Mouse (Mus musculus): ENCODE measurements around the gene Shc4.

Gene Shc4

DNA sequence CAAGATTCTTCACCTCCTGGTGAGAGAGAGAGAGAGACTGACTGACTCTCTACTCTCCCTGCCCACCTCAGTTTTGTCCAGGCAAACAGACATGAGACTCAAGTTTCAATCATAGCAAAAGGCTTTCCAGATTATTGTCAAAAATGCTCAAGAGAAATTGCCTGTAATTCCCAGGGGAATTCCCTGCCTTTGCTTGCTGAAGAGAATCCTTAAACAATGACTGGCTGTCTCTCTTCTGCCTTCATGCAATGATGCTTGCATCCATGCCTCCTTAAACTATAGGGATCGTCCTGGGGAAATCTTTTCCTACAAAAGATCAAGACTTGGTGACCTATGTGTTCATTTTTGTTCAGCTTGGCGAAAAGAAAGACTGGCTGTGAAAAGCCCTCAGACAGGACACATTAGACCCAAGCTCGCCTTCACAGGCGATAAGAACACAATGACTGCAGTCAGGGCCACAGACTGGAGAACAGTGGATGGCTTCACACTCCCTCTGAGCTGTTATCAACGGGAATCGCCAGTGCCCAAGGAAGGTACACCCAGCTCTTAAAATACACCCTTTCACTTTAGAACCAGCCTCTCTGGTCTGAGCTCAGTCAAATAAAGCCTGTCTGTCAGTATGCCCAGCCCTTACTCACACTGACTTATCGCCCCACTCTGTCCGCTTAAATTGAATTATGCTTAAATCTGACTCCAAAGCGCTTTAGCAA, 38.4 kb downstream of the Shc4 start:
- no peak for DNase-seq (ENCODE audit: low spot score in 2 of 2)

DNA sequence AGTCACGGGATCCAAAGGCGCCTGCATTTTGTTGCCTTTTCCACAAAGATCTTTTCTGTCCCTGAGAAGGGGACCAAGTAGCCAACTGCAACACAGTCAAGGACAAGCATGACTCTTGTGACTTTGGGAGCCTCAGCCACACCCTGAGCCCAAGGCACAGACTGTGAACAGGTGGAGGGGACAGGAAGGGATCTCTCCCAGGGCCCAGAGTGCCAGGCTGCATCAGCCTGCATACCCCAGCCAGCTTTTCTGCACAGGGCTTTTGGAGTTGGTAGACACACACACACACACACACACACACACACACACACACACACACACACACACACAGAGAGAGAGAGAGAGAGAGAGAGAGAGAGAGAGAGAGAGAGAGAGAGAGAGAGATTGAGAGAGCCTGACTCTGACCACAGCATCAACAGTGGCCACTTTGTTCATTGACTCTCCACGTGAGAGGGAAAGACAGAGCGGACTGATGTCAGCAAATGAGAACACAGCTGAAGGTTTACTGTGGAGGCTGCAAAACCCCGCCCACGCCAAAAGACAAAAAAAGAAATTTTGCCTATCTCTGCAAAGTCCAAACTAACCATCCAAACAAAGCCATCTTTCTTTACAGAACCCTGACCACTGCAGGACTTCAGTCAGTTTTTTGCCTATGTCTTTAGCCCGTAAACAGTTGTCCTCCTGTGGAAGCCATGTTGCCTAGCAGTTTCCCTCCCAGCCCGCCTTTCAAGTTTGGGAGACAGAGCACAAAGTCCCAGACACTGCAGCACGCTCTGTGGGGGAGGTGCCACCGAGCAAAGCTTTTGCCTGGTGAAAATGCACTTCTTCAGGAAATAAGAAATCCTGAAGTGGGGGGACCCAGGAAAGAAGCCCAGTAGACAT, 39.1 kb downstream of the Shc4 start:
- DNase-seq (ENCODE audit: low spot score in 2 of 2) = peak; percentile 32 to 39

DNA sequence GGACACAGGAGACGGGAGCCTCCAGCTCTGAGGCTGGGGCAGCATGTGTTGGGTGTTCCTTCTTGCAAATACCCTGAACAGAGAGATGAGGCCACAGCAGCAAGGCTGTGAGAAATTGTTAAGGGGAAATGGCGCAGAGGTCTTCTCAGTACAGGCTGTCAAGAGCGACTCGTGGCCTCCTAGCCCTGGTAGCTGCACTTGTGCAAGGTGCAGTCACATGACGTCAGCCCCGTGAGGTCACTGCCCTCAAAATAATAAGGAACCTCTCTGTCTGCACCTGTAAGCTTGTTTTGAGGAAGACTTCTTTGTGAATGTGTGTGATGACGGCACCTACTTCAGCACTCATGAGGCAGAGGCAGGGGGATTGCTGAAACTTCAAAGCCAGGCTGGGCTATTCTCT, 40.1 kb downstream of the Shc4 start:
- no peak for DNase-seq (ENCODE audit: low spot score in 2 of 2)

DNA sequence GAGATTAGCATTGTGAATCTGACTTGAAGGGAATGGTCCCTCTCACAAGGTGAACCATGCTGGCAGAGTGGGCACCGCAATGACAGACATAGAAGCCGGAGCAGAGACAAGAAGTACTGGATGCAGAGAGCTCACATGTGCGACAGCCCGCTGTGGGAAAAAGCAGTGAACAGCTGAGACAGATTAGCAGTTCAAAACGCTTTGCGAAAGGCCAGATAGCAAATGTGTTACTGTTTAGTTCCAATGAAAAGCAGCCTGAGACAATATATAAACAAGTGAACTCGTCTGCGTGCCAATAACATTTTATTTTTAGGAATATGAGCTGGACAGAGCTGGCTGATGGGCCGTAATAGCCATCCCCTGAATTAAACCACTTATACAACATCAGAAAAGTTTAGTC, 42.1 kb downstream of the Shc4 start:
- DNase-seq (ENCODE audit: low spot score in 2 of 2) = no peak

DNA sequence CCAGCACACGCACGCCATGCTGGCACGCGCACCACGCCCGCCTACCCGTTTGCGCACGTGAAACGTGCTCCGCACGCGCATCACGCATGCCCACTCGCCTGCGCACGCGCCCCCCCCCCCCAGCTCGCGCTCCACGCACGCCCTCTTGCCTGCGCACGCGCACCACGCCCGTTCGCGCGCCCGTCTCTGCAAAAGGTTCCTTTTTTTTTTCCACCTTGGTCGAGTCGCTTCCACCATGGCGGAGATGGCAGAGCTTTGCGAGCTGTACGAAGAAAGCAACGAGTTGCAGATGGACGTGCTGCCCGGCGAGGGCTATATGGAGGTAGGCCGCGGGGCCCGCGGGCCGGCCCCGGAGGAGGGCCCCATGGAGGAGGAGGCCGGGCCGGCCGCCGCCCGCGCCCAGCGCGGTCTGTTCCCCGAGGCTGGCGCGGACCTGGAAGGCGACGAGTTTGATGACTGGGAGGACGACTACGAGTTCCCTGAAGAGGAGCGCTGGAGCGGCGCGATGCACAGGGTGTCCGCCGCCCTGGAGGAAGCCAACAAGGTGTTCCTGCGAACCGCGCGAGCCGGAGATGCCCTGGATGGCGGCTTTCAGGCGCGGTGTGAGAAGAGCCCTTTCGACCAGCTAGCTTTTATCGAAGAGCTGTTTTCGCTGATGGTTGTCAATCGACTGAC, 50.9 kb downstream of the Shc4 start, which contains the start of gene Eid1:
TSS of gene Eid1 (plus strand) at position 139 of the 675 bp plus-strand sequence.
- DNase-seq (ENCODE audit: low spot score in 2 of 2) = peak; percentile 20 to 74

DNA sequence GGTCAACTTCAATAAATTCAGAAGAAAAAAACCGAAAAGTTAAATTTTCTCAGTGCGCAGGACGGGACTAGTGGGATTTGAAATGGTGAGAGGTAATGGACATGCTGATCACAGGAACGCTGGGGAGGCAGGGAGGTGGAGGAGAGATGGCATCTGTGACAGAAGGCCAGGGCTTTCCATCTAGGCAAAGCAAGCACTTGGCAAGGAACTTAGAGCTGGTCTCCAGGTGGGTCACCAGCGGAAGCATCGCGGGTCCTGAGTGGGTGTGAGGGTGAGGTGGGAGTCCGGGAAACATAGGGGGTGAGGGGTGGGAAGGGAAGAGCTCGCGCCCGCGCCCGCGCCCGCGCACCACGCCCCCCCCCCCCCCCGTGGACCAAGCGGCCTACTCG, 51.4 kb downstream of the Shc4 start:
- peak in 1 of 2 experiments; percentile 44 for DNase-seq (ENCODE audit: low spot score in 2 of 2)

DNA sequence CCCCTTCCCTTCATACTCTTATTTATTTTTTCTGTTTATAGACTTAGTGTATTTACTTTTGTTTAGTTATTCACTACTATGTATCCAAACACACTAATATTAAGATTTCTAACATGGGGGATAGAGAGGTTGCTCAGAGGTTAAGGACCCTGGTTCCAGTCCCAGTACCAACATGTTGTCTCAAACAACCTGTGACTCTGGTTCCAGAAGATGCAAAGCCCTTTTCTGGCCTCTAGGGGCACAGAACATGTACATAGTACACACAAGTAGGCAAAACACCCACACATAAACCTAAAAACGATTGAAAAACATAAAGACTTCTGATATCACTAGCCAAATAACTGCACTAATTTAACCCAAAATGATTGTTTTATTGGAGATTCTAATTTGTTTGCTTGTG, 53.1 kb downstream of the Shc4 start:
- no peak for DNase-seq (ENCODE audit: low spot score in 2 of 2)

DNA sequence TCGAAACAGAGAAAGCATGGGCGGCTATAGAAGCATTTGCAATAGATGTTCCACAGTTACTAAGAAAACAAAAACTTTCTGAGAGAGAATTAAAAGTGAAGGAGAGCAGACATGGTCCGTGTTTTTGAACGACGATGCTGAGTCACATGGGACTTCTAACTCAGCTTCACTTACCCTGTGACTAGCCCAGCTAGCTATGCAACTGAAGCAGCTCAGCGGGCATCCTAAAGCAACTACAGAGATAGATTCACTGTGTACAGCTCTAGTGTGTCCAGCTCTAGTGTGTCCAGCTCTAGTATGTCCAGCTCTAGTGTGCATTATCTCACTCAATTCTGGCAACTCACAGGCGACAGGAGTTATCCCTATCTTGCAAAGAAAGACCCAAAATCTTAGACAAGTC, 56.2 kb downstream of the Shc4 start:
- no peak for DNase-seq (ENCODE audit: low spot score in 2 of 2)

DNA sequence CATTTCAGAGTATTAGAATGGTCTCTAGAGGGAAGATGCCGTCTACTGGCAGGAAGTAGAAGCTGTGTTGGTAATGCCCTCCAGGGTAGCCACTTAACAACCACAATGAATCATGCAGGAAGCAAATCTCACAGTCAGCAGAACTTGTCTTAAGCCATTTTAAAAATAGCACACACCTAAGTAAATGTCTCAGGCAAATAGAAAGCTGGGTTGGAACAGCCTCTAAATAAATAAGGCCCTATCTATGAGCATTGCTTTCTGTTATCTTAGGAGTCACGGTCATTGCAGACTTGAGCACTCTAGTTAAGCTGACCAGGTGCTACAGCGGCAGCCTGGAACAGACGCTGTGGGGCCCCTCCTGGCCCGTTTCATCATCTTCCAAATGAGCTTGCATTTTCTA, 56.8 kb downstream of the Shc4 start:
- no peak for DNase-seq (ENCODE audit: low spot score in 2 of 2)

DNA sequence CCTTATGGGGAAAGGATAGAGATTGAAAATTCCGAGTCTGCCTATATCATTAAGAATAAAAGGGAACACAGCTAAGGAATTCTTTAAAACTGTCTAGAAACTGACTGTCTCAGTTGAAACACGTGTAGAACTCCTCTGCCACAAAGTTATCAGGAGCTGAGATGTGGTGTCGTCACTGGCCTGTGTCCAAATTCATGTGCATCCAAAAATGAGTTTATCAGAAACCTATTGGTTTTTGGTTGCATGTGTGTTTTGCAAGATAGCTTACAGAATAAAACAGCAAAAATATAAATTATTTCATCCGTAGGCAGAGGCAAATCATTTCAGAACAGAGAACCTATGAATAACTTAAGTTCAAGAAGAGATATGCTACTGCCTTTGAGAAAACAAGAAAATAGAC, 57.3 kb downstream of the Shc4 start:
- DNase-seq (ENCODE audit: low spot score in 2 of 2) = no peak

DNA sequence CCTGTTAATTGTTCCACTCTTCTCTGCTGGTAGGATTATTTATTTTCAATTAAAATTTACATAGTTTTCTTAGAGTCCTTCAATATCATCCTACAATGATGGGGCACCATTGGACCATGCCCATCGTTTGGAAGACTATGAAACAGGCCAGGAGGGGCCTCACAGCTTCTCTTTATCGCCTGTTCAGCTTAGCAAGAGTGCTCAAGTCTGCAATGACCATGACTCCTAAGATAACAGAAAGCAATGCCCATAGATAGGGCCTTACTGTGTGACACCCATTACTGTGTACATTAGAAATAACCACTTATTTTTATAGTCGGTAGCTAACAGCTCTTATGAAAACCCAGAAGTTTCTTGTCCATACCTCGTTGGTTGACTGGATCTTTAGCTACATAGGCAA, 58.0 kb downstream of the Shc4 start:
- no peak for DNase-seq (ENCODE audit: low spot score in 2 of 2)

DNA sequence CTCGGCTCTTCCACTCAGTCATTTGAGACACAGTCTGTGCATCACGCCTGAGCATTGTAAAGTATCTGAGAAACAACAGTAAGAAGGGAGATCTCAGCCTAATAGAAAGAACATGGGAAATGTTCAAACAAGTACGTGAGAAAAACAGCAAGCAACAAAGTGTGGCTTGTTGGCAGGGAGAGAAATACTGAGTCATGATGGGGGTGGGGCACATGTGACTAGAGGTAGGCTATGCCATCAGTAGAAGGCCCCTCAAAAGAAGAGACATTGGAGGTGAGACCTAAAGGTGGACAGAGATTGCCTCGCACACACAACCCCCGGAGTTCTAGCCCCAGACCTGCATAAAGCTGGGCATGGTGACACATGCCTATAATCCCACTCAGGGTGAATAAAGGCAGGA, 58.7 kb downstream of the Shc4 start:
- no peak for DNase-seq (ENCODE audit: low spot score in 2 of 2)

DNA sequence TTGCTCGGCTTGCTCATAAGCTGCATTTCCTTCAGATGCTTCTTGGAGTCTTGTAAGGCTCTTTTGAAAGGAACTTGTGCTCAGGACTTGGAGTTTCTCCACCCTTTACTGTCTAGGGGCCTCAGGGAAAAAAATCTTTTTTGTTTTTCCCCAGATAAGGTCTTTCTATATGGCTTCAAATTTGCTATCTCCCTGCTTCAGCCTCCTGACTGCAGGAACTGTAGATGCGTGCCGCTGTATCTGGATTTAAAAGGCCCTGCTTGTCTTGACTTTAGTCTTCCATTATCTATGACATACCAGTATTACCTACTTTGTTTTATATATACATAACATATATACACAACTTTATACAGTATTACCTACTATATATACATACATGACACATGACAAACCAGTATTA, 61.4 kb downstream of the Shc4 start:
- DNase-seq (ENCODE audit: low spot score in 2 of 2) = no peak

DNA sequence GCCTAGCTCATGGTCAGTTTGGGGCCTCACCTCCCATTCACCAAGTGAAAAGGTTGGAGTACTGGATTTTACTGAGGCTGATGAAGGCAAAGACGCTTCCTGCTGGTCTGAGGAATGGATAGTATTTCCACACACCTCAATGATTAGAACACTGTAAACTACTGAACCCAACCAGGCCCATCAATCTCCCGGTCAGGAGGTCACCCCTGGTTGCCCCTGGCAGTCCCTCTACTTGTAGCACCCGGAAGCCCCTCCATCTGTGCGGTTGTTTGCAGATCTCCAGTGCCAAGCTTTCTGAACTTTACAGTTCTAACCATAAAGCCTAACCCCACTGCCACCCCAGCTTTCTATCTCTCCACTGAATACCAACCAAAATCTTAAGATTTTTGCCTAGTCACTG, 62.8 kb downstream of the Shc4 start:
- no peak for DNase-seq (ENCODE audit: low spot score in 2 of 2)

DNA sequence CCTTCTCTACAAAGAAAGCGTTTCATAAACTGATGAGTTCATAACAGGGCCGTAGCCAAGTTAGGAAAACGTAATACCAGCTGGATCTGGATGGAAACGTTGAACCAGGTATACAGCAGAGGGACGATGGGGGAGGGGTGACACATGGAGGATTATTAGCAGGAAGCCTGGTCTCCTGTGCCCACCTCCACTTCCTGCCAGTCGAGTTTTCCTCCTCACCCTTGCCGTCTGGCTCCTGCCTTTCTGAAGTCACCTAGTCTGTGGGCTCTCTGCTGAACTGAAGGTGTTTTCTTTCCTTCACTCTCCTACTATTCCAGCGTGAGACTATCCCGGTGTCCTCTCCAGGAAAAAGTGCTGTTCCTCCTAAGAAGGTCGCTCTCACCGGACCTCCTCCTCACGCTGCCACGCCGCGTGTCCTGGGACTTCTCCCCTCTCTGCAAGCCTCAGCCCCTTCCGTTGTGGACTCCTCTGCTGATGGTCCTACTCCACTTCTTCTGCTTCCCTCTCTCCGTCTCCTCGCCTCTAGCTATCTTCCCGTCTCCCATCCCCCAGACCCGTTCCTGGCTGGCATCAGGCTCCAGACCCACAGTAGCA, 63.3 kb downstream of the Shc4 start:
- no peak for DNase-seq (ENCODE audit: low spot score in 2 of 2)

DNA sequence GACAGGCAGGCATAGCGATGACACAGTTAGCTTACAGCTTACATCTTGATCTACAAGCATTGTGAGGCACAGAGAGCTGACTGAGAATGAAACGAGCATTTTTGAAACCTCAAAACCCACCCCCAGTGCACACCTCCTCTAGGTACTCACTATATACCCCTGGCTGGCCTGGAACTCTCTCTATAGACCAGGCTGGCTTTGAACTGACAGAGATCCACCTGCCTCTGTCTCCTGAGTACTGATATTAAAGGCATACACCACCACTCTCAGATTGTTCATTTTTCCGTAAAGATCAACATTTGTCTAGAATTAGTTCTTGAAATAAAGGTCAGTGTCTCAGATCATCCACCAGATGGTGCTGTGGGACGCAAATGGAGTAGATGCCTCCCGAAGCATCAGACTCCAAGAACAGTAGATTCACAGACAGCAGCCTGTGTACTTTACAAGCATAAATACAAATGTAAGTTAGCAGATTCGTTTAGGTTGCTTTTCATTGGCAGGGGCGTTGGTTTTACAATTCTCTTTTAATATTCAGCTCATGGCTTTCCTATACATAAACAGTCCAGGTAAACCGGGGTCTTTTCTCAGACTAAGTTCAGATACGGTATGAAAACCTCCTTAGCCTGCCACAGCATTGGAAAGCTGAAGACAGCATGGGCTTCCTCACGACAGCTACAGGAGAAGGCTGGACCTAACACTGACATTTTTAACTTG, 64.0 kb downstream of the Shc4 start:
- peak in 1 of 2 experiments; percentile 69 for DNase-seq (ENCODE audit: low spot score in 2 of 2)

DNA sequence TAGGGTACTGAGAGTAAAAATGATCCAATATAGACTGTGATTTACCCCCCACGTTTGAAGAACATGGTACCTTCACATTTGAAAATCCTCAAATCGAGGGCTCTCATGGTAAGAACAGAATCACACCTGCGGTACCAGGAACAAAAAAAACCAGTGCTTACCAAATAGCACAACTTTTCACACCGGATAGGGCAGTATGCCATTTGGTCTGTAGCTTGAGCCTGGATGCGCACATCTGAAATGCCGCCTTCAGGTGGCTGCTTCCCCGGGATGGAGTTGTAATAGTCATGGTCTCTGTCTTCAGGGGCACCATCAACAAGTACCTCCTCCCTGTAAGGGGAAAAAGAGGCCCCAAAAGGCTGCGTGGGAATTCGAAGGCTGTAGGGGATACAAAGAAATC, 68.6 kb downstream of the Shc4 start:
- DNase-seq (ENCODE audit: low spot score in 2 of 2) = no peak

DNA sequence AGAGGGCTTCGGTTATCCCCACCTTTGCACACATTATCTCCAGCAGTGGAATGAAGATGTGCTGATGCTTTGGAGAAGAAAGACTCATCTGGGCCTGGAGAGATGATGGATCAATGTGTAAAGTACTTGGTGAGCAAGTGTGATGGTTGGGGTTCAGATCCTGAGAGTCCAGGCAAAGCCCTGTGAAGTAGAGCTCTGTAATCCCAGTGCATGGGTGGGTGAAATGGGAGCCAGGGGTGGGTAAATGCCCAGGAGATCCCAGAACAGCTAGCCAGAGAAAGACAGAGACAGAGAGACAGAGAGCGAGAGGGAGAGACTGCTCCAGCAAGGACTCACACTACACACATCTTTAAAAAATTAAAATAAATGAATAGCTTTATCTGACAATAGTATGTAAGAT, 70.7 kb downstream of the Shc4 start:
- no peak for DNase-seq (ENCODE audit: low spot score in 2 of 2)

DNA sequence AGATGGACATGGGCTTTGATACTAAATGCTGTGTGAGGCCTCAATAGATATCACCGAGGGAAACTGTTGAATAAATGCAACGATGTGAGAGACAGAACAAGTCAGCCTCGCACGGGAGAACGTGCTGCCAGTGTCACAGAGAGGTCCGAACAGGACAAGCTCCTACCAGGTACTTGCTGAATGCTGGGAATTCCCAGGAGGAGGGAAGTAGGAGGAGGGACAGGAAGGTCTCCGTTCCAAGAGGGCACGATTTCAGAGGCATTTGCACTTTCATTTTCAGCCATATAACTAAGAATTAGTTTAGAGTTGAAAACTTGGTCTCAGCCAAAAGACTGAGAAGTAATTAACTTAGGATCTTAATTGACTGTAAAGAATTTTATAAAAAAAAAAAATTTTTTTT, 72.4 kb downstream of the Shc4 start:
- no peak for DNase-seq (ENCODE audit: low spot score in 2 of 2)

DNA sequence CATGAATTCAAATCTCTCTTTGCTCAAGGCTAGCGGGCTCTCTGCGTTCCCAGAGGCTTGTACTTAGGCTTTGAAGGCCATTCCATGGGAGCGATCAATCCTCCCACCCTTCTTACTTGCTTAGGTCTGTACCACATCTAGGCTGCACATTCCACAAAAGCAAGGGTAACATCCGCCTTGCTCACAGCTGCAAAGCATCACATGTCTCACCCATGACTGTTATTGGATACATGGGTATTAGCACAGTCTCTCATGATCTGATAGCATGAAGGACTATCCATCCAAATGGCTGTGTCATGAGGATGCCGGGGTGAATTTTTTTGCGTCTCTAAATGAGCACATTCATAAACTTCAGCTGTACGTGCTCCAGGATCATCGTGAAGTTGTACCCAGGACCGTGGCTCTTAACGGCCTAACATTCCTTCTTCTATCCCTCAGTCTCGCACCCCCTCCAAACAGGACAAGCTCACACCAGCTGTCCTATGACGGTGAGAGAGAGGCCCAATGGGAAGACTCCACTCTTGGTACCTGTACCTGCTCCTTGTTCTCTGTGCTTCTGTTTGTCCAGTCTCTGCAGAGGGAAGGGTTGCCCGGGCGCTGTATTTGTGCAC, 73.1 kb downstream of the Shc4 start:
- no peak for DNase-seq (ENCODE audit: low spot score in 2 of 2)

DNA sequence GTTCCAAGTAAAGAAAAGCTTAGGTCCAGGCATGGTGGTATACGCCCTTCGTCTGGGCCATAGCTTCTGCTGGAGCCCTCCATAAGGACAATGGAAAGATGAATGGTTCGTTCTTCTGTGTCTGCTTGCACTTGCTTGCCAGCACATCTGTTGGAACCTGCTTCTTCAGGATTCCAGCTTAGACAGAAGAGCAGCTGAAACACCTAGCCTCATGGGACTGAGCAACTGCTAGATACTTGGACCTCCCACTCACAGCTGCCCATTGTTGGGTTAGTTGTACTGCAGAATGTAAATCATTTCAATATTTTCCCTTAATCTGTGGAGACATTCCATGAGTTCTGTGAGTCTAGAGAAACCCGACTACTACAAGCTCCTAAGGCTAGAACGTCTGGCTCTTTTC, 73.9 kb downstream of the Shc4 start:
- no peak for DNase-seq (ENCODE audit: low spot score in 2 of 2)

Measured in left cerebral cortex, adult 9 months (tissue).